Mouse (Mus musculus) forebrain, embryonic 14.5 days (tissue): ENCODE data around the gene Iqcn. TPM values are rescaled to one million over a fixed set of nuclear protein-coding genes. Genes with fewer than 3 reads are reported as not detected.
A peak's percentile ranks its signal among the peaks of the same experiment; 100 is the strongest.

Experiments used
- ATAC-seq: fragments of 200-750 bp; cut with Nextera tagmentation; 2 replicates; pipeline ENCODE4 v1.8.0; 2017; ENCODE audit warnings: mild to moderate bottlenecking, moderate library complexity
- DNase-seq: peaks from one replicate; pipeline ENCODE4 v3.0.0-alpha.2; 2015; ENCODE audit warnings: low spot score
- H3K27ac ChIP-seq: fragments of 300-500 bp; sonication (generic); 2 replicates; pipeline ENCODE4 v1.5.1; 2014; ENCODE audit warnings: low read depth, mild to moderate bottlenecking, control low read depth, low read length, moderate library complexity
- H3K27me3 ChIP-seq: fragments of 300-500 bp; sonication (generic); replicated peaks from 2 replicates; pipeline ENCODE4 v1.6.1; 2014; ENCODE audit warnings: low read length, control low read depth, mixed read lengths; ENCODE audit not compliant: control insufficient read depth, insufficient read depth
- H3K36me3 ChIP-seq: fragments of 300-500 bp; sonication (generic); 2 replicates; pipeline ENCODE4 v1.6.1; 2014; ENCODE audit warnings: low read length, control low read depth; ENCODE audit not compliant: control insufficient read depth, insufficient read depth
- H3K4me1 ChIP-seq: fragments of 300-500 bp; sonication (generic); 2 replicates; pipeline ENCODE4 v1.6.1; 2014; ENCODE audit warnings: antibody characterized with exemption, low read length, control low read depth; ENCODE audit not compliant: control insufficient read depth, insufficient read depth
- H3K4me2 ChIP-seq: fragments of 300-500 bp; sonication (generic); 2 replicates; pipeline ENCODE4 v1.6.1; 2014; ENCODE audit warnings: mild to moderate bottlenecking, control low read depth, low read length
- H3K4me3 ChIP-seq: fragments of 300-500 bp; sonication (generic); 2 replicates; pipeline ENCODE4 v1.5.1; 2014; ENCODE audit warnings: low read depth, low read length, control low read depth
- H3K9ac ChIP-seq: fragments of 300-500 bp; sonication (generic); 2 replicates; pipeline ENCODE4 v1.6.1; 2014; ENCODE audit warnings: mild to moderate bottlenecking, low read length, control low read depth, moderate library complexity
- H3K9me3 ChIP-seq: fragments of 300-500 bp; sonication (generic); replicated peaks from 2 replicates; pipeline ENCODE4 v1.6.1; 2016; ENCODE audit warnings: low read length, control low read depth, mixed read lengths; ENCODE audit not compliant: control insufficient read depth
- WGBS: fragments of 180-500 bp; shearing (Covaris S2); extraction: QIAGEN DNeasy Blood & Tissue Kit; methylation state at CpG from one replicate; pipeline ENCODE4 v1.1.7; 2014; 5-methylcytosine and 5-hydroxymethylcytosine counted together
- polyA plus RNA-seq: library from polyadenylated mRNA; unstranded; fragments of >200 nt; fragmentation: Nextera tagmentation; extraction: Ambion mirVana; gene quantifications from 2 replicates; pipeline ENCODE4 v1.2.1, GENCODE M21; 2014

The Iqcn gene
- polyA plus RNA-seq, 1 experiment from 2014 or later: 0.10 TPM

- ATAC-seq (no peak), DNase-seq (no peak)
- WGBS: 83% methylated on average over 8 of the region's 8 CpGs
- Histone ChIP-seq H3K4me1 (peaks cover 19% of the 10 kb centered on the region), H3K4me3 (no peak overlapping the region), H3K27ac (no peak overlapping the region), H3K36me3 (peaks cover 25% of the 10 kb centered on the region), H3K27me3 (no peaks in the 10 kb centered on the region), H3K9ac (no peak overlapping the region), H3K4me2 (no peak overlapping the region), H3K9me3 (no peaks in the 10 kb centered on the region)
Measured at GRCm38 (mm10) chr8:70764026-70764425, 60.8 kb downstream of the Iqcn start.

- Histone ChIP-seq H3K4me1 (peaks cover 15% of the 10 kb centered on the region), H3K36me3 (peaks cover 31% of the 10 kb centered on the region), H3K4me3 (no peak overlapping the region), H3K9ac (no peak overlapping the region), H3K4me2 (no peak overlapping the region), H3K9me3 (no peaks in the 10 kb centered on the region), H3K27me3 (no peaks in the 10 kb centered on the region), H3K27ac (no peak overlapping the region)
- 97% methylated on average over 13 of the region's 13 CpGs for WGBS
- ATAC-seq (no peak), DNase-seq (no peak)
Measured at GRCm38 (mm10) chr8:70764676-70765075, 61.4 kb downstream of the Iqcn start.

GRCm38 (mm10) chr8:70765329-70765728, 62.1 kb downstream of the Iqcn start:
- WGBS: 84% methylated on average over 9 of the region's 9 CpGs
- Histone ChIP-seq H3K9ac (no peak overlapping the region), H3K4me3 (no peak overlapping the region), H3K36me3 (peaks cover 37% of the 10 kb centered on the region), H3K4me1 (peaks cover 9% of the 10 kb centered on the region), H3K9me3 (no peaks in the 10 kb centered on the region), H3K27ac (no peak overlapping the region), H3K27me3 (no peaks in the 10 kb centered on the region), H3K4me2 (peak overlapping the region; percentile 46; the same call in 1 of the 2 replicates)
- DNase-seq: no peak
- no peak for ATAC-seq

GRCm38 (mm10) chr8:70765838-70766570, 62.7 kb downstream of the Iqcn start:
- no peak overlapping the region for H3K27ac ChIP-seq
- H3K9me3 ChIP-seq: no peaks in the 10 kb centered on the region
- H3K36me3 ChIP-seq: peaks cover 44% of the 10 kb centered on the region
- WGBS: 4% methylated on average over 34 of the region's 34 CpGs
- H3K4me1 ChIP-seq: peaks cover 9% of the 10 kb centered on the region
- H3K9ac ChIP-seq: peak overlapping the region; percentile 50; the same call in 1 of the 2 replicates
- ATAC-seq (no peak), DNase-seq (no peak)
- H3K27me3 ChIP-seq: no peaks in the 10 kb centered on the region
- H3K4me2 ChIP-seq: peak overlapping the region; percentile 46
- peak overlapping the region; percentile 3; the same call in 1 of the 2 replicates for H3K4me3 ChIP-seq

- DNase-seq: no peak
- peak; percentile 11; the same call in 1 of the 2 replicates for ATAC-seq
Measured at GRCm38 (mm10) chr8:70766571-70767440, 63.5 kb downstream of the Iqcn start.

More at GRCm38 (mm10) chr8:70766571-70767440, 63.5 kb downstream of the Iqcn start:
- peak overlapping the region; percentile 50; the same call in 1 of the 2 replicates for H3K9ac ChIP-seq
- H3K27me3 ChIP-seq: no peaks in the 10 kb centered on the region
- peak overlapping the region; percentile 3; the same call in 1 of the 2 replicates for H3K4me3 ChIP-seq
- peak overlapping the region; percentile 46 for H3K4me2 ChIP-seq
- WGBS: 10% methylated on average over 21 of the region's 21 CpGs
- H3K27ac ChIP-seq: no peak overlapping the region
- H3K4me1 ChIP-seq: peaks cover 9% of the 10 kb centered on the region
- H3K36me3 ChIP-seq: peaks cover 52% of the 10 kb centered on the region
- no peaks in the 10 kb centered on the region for H3K9me3 ChIP-seq

Other genes starting within 250 kb of the Iqcn start
- gene Klhl26, start 226.5 kb upstream of the Iqcn start, polyA plus RNA-seq: 19.3 and 19.6 TPM in 2 replicates
- gene Tmem59l, start 216.1 kb upstream of the Iqcn start, polyA plus RNA-seq: 84.4 and 87.4 TPM in 2 replicates
- gene Crlf1, start 210.3 kb upstream of the Iqcn start, polyA plus RNA-seq: 1.7 and 3.2 TPM in 2 replicates
- gene Rex1bd, start 196.7 kb upstream of the Iqcn start, polyA plus RNA-seq: 174 and 199 TPM in 2 replicates
- 709 and 911 TPM in 2 replicates for gene Uba52, start 192.7 kb upstream of the Iqcn start, polyA plus RNA-seq
- 363 and 380 TPM in 2 replicates for gene Fkbp8, start 175.7 kb upstream of the Iqcn start, polyA plus RNA-seq
- gene Kxd1, start 175.5 kb upstream of the Iqcn start, polyA plus RNA-seq: 49.1 and 57.9 TPM in 2 replicates
- 15.1 TPM in 2 replicates for gene Ell, start 164.0 kb upstream of the Iqcn start, polyA plus RNA-seq
- gene Isyna1, start 109.1 kb upstream of the Iqcn start, polyA plus RNA-seq: 59.0 and 75.1 TPM in 2 replicates
- 135 and 147 TPM in 2 replicates for gene Ssbp4, start 94.6 kb upstream of the Iqcn start, polyA plus RNA-seq
- 0.89 and 1.9 TPM in 2 replicates for gene Lrrc25, start 87.3 kb upstream of the Iqcn start, polyA plus RNA-seq
- gene Gdf15, start 71.0 kb upstream of the Iqcn start, polyA plus RNA-seq: 0.16 and 0.20 TPM in 2 replicates
- gene Pgpep1, start 43.1 kb upstream of the Iqcn start, polyA plus RNA-seq: 85.7 and 101 TPM in 2 replicates
- gene Lsm4, start 30.2 kb upstream of the Iqcn start, polyA plus RNA-seq: 200 and 220 TPM in 2 replicates
- gene Jund, start 4.5 kb upstream of the Iqcn start, polyA plus RNA-seq: 87.2 and 94.0 TPM in 2 replicates
- gene Gm3336, start 15.1 kb downstream of the Iqcn start, polyA plus RNA-seq: not detected in 2 replicates
- not detected in 2 replicates for gene Pde4c, start 20.3 kb downstream of the Iqcn start, polyA plus RNA-seq
- 330 and 371 TPM in 2 replicates for gene Rab3a, start 51.2 kb downstream of the Iqcn start, polyA plus RNA-seq
- 52.3 and 60.8 TPM in 2 replicates for gene Mpv17l2, start 57.5 kb downstream of the Iqcn start, polyA plus RNA-seq
- gene Pik3r2, start 73.3 kb downstream of the Iqcn start, polyA plus RNA-seq: 57.9 and 84.9 TPM in 2 replicates
- 15.5 and 18.6 TPM in 2 replicates for gene Mast3, start 101.6 kb downstream of the Iqcn start, polyA plus RNA-seq
- 0.22 TPM in 1 of 2 replicates, not detected in the other for gene Il12rb1, start 105.0 kb downstream of the Iqcn start, polyA plus RNA-seq
- 6.8 and 7.4 TPM in 2 replicates for gene Arrdc2, start 136.3 kb downstream of the Iqcn start, polyA plus RNA-seq
- 7.3 and 11.3 TPM in 2 replicates for gene Kcnn1, start 159.8 kb downstream of the Iqcn start, polyA plus RNA-seq
- gene Ccdc124, start 170.5 kb downstream of the Iqcn start, polyA plus RNA-seq: 177 and 182 TPM in 2 replicates
- 0.60 and 0.89 TPM in 2 replicates for gene Slc5a5, start 189.3 kb downstream of the Iqcn start, polyA plus RNA-seq
- 2,846 and 4,258 TPM in 2 replicates for gene Rpl18a, start 194.0 kb downstream of the Iqcn start, polyA plus RNA-seq
- 33.9 and 50.8 TPM in 2 replicates for gene Map1s, start 202.5 kb downstream of the Iqcn start, polyA plus RNA-seq